Mouse (Mus musculus) forebrain, embryonic 14.5 days (tissue): ENCODE data around the gene Rbfox2. TPM values are rescaled to one million over a fixed set of nuclear protein-coding genes. Genes with fewer than 3 reads are reported as not detected.
A peak's percentile ranks its signal among the peaks of the same experiment; 100 is the strongest.

ENCODE experiments used
- ATAC-seq: fragments of 200-750 bp; cut with Nextera tagmentation; 2 replicates; pipeline ENCODE4 v1.8.0; 2017; ENCODE audit warnings: mild to moderate bottlenecking, moderate library complexity
- DNase-seq: peaks from one replicate; pipeline ENCODE4 v3.0.0-alpha.2; 2015; ENCODE audit warnings: low spot score
- H3K27ac ChIP-seq: fragments of 300-500 bp; sonication (generic); 2 replicates; pipeline ENCODE4 v1.5.1; 2014; ENCODE audit warnings: low read depth, mild to moderate bottlenecking, control low read depth, low read length, moderate library complexity
- H3K27me3 ChIP-seq: fragments of 300-500 bp; sonication (generic); replicated peaks from 2 replicates; pipeline ENCODE4 v1.6.1; 2014; ENCODE audit warnings: low read length, control low read depth, mixed read lengths; ENCODE audit not compliant: control insufficient read depth, insufficient read depth
- H3K36me3 ChIP-seq: fragments of 300-500 bp; sonication (generic); 2 replicates; pipeline ENCODE4 v1.6.1; 2014; ENCODE audit warnings: low read length, control low read depth; ENCODE audit not compliant: control insufficient read depth, insufficient read depth
- H3K4me1 ChIP-seq: fragments of 300-500 bp; sonication (generic); 2 replicates; pipeline ENCODE4 v1.6.1; 2014; ENCODE audit warnings: antibody characterized with exemption, low read length, control low read depth; ENCODE audit not compliant: control insufficient read depth, insufficient read depth
- H3K4me2 ChIP-seq: fragments of 300-500 bp; sonication (generic); 2 replicates; pipeline ENCODE4 v1.6.1; 2014; ENCODE audit warnings: mild to moderate bottlenecking, control low read depth, low read length
- H3K4me3 ChIP-seq: fragments of 300-500 bp; sonication (generic); 2 replicates; pipeline ENCODE4 v1.5.1; 2014; ENCODE audit warnings: low read depth, low read length, control low read depth
- H3K9ac ChIP-seq: fragments of 300-500 bp; sonication (generic); 2 replicates; pipeline ENCODE4 v1.6.1; 2014; ENCODE audit warnings: mild to moderate bottlenecking, low read length, control low read depth, moderate library complexity
- H3K9me3 ChIP-seq: fragments of 300-500 bp; sonication (generic); replicated peaks from 2 replicates; pipeline ENCODE4 v1.6.1; 2016; ENCODE audit warnings: low read length, control low read depth, mixed read lengths; ENCODE audit not compliant: control insufficient read depth
- WGBS: fragments of 180-500 bp; shearing (Covaris S2); extraction: QIAGEN DNeasy Blood & Tissue Kit; methylation state at CpG from one replicate; pipeline ENCODE4 v1.1.7; 2014; 5-methylcytosine and 5-hydroxymethylcytosine counted together
- polyA plus RNA-seq: library from polyadenylated mRNA; unstranded; fragments of >200 nt; fragmentation: Nextera tagmentation; extraction: Ambion mirVana; gene quantifications from 2 replicates; pipeline ENCODE4 v1.2.1, GENCODE M21; 2014

Rbfox2 gene
- polyA plus RNA-seq, 1 experiment from 2014 or later = 186 TPM

GRCm38 (mm10) chr15:77292381-77292780 is 14.4 kb downstream of the Rbfox2 start:
- Histone ChIP-seq H3K9me3 (no peaks in the 10 kb centered on the region), H3K9ac (no peak overlapping the region), H3K4me2 (no peak overlapping the region), H3K27me3 (no peaks in the 10 kb centered on the region), H3K4me3 (no peak overlapping the region), H3K36me3 (no peaks in the 10 kb centered on the region), H3K27ac (no peak overlapping the region), H3K4me1 (0 out of 2 replicates have a peak, but pooled peaks cover 2% of the 10 kb centered on the region)
- WGBS = 78% methylated on average over 6 of the region's 6 CpGs
- ATAC-seq (no peak), DNase-seq (no peak)

- Histone ChIP-seq H3K4me2 (no peak overlapping the region), H3K9me3 (no peaks in the 10 kb centered on the region), H3K9ac (no peak overlapping the region), H3K27ac (no peak overlapping the region; the same call in 1 of the 2 replicates), H3K36me3 (no peaks in the 10 kb centered on the region), H3K27me3 (no peaks in the 10 kb centered on the region), H3K4me1 (0 out of 2 replicates have a peak, but pooled peaks cover 2% of the 10 kb centered on the region), H3K4me3 (no peak overlapping the region)
- peak; percentile 33 for DNase-seq
- ATAC-seq = no peak
- WGBS = 60% methylated on average over 7 of the region's 7 CpGs
These were observed 15.3 kb downstream of the Rbfox2 start for GRCm38 (mm10) chr15:77291471-77291870.

- DNase-seq (no peak), ATAC-seq (no peak)
- Histone ChIP-seq H3K36me3 (no peaks in the 10 kb centered on the region), H3K4me3 (no peak overlapping the region), H3K27me3 (no peaks in the 10 kb centered on the region), H3K4me2 (no peak overlapping the region), H3K9me3 (no peaks in the 10 kb centered on the region), H3K4me1 (0 out of 2 replicates have a peak, but pooled peaks cover 2% of the 10 kb centered on the region), H3K9ac (no peak overlapping the region), H3K27ac (no peak overlapping the region)
- 71% methylated on average over 2 of the region's 2 CpGs for WGBS
These were observed 16.5 kb downstream of the Rbfox2 start for GRCm38 (mm10) chr15:77290352-77290751.

- H3K27me3 ChIP-seq = no peaks in the 10 kb centered on the region
- H3K4me2 ChIP-seq = no peak overlapping the region
- H3K27ac ChIP-seq = no peak overlapping the region
- no peaks in the 10 kb centered on the region for H3K36me3 ChIP-seq
- WGBS = 96% methylated on average over 1 of the region's 1 CpGs
- H3K9me3 ChIP-seq = no peaks in the 10 kb centered on the region
- ATAC-seq (no peak), DNase-seq (no peak)
- H3K4me1 ChIP-seq = peaks cover 2% of the 10 kb centered on the region; the same call in 1 of the 2 replicates
- H3K4me3 ChIP-seq = no peak overlapping the region
- H3K9ac ChIP-seq = no peak overlapping the region
These were observed 26.7 kb downstream of the Rbfox2 start for GRCm38 (mm10) chr15:77280130-77280529.

GRCm38 (mm10) chr15:77278825-77279224 is 28.0 kb downstream of the Rbfox2 start:
- Histone ChIP-seq H3K4me3 (no peak overlapping the region), H3K27me3 (no peaks in the 10 kb centered on the region), H3K9ac (no peak overlapping the region), H3K36me3 (no peaks in the 10 kb centered on the region), H3K4me1 (peaks cover 2% of the 10 kb centered on the region; the same call in 1 of the 2 replicates), H3K27ac (no peak overlapping the region; the same call in 1 of the 2 replicates), H3K9me3 (no peaks in the 10 kb centered on the region), H3K4me2 (no peak overlapping the region)
- no peak for ATAC-seq
- 86% methylated on average over 5 of the region's 5 CpGs for WGBS
- DNase-seq = no peak

GRCm38 (mm10) chr15:77276838-77277725 is 29.7 kb downstream of the Rbfox2 start:
- Histone ChIP-seq H3K9ac (no peak overlapping the region), H3K9me3 (no peaks in the 10 kb centered on the region), H3K36me3 (no peaks in the 10 kb centered on the region), H3K4me1 (peaks cover 2% of the 10 kb centered on the region; the same call in 1 of the 2 replicates), H3K27me3 (no peaks in the 10 kb centered on the region), H3K4me3 (no peak overlapping the region), H3K4me2 (no peak overlapping the region), H3K27ac (no peak overlapping the region)
- no peak for ATAC-seq
- DNase-seq = peak; percentile 45
- WGBS = 83% methylated on average over 3 of the region's 3 CpGs

GRCm38 (mm10) chr15:77276300-77276699 is 30.5 kb downstream of the Rbfox2 start:
- Histone ChIP-seq H3K36me3 (no peaks in the 10 kb centered on the region), H3K27ac (no peak overlapping the region), H3K4me3 (no peak overlapping the region), H3K4me2 (no peak overlapping the region), H3K4me1 (peaks cover 2% of the 10 kb centered on the region; the same call in 1 of the 2 replicates), H3K9me3 (no peaks in the 10 kb centered on the region), H3K9ac (no peak overlapping the region), H3K27me3 (no peaks in the 10 kb centered on the region)
- no peak for ATAC-seq
- no peak for DNase-seq
- WGBS = 74% methylated on average over 1 of the region's 1 CpGs

- H3K9ac ChIP-seq = no peak overlapping the region
- H3K4me1 ChIP-seq = peaks cover 2% of the 10 kb centered on the region; the same call in 1 of the 2 replicates
- no peak overlapping the region for H3K27ac ChIP-seq
- H3K9me3 ChIP-seq = no peaks in the 10 kb centered on the region
- no peaks in the 10 kb centered on the region for H3K36me3 ChIP-seq
- ATAC-seq = no peak
- WGBS = 88% methylated on average over 2 of the region's 2 CpGs
- DNase-seq = no peak
- H3K27me3 ChIP-seq = no peaks in the 10 kb centered on the region
- no peak overlapping the region for H3K4me2 ChIP-seq
- H3K4me3 ChIP-seq = no peak overlapping the region
These were observed 31.2 kb downstream of the Rbfox2 start for GRCm38 (mm10) chr15:77275572-77275971.

- no peak overlapping the region for H3K9ac ChIP-seq
- 87% methylated on average over 6 of the region's 6 CpGs for WGBS
- ATAC-seq = no peak
These were observed 32.9 kb downstream of the Rbfox2 start for GRCm38 (mm10) chr15:77273947-77274346.

More at GRCm38 (mm10) chr15:77273947-77274346, 32.9 kb downstream of the Rbfox2 start:
- Histone ChIP-seq H3K9me3 (no peaks in the 10 kb centered on the region), H3K4me2 (no peak overlapping the region), H3K27me3 (no peaks in the 10 kb centered on the region), H3K4me1 (peaks cover 2% of the 10 kb centered on the region; the same call in 1 of the 2 replicates), H3K27ac (no peak overlapping the region), H3K4me3 (no peak overlapping the region), H3K36me3 (no peaks in the 10 kb centered on the region)
- no peak for DNase-seq
